Mouse (Mus musculus) cerebral cortex, adult 2 months (tissue): Measurements from ENCODE around the gene Polr1c.

ENCODE experiments used
- WGBS: fragments of 180-500 bp; shearing (Covaris S2); methylation state at CpG from one replicate; pipeline ENCODE4 v1.1.7; 2018; 5-methylcytosine and 5-hydroxymethylcytosine counted together

Polr1c gene

DNA sequence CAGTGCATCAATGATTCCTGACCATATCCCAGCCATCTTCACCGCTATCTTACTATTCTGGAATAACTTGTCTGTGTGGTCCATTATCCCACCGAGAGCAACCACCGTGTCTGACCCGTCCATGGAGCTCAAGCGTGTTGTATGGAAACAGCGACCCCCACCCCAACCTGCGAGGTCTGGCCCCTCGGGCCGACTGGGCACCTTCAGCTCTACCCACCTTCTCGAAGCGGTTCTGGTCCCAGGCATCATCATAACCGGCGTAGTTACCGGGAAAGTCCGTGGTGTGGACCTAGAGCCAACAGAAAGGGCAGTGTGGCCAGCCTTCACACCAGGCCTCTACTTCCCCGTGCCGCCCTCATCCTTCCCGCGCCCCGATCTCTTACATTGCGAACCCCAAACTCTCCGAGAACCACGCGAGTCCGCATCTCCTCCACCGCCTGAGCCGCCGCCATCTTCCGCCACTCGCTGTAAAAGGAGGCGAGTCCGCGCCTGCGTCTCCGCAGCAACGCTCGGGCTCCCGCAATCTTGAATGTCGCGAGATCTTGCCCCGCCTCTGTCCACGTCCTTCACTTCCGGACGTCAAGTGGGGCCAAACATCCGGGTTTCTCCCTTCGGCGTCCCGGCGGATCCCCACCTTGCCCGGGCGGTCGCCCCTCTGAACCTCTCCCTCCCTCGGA lies at the start of gene Polr1c, which contains the start of gene Yipf3:
Polr1c (minus strand) TSS at position 543 of the 677 bp plus-strand sequence.
Yipf3 (plus strand) TSS at position 569 of the 677 bp plus-strand sequence.
- under 1% methylated on average over 53 of the region's 53 CpGs for WGBS

DNA sequence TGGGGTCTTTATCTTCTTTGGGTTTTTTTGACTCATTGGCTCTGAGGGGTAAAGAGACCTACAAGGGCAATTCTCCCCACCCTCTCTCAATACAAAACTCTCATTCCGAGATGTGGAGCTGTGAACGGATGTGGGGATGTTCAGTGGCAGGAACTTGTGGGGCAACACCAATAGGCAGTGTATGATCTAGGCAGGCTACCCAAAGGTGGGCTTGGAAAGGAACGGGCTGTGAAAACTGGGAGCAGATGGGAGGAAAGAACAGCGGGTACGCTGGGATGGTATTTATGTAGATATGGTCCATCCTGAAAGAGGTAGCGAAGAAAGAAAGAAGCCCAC lies 49.1 kb upstream of the Polr1c start:
- 17% methylated on average over 6 of the region's 6 CpGs for WGBS

DNA sequence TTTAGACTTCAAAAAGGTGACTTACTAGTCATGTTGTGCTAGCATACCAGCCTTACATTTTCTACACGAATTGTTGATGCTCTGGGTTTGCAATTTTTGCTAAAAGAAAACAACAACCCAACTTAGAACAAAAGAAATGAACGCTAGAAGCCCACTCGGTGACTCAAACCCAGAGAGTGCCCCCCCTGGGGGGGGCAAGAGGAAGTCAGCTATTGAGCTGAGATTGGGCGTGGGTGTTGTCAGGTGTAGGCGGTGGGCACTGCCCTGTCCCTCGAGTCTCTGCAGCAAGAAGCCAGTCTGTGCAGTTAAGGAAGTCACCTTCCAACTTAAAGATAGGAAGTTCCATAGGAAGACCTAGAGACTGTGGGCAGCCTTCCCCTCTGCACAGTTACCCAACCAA lies 48.7 kb upstream of the Polr1c start:
- 31% methylated on average over 6 of the region's 6 CpGs for WGBS

DNA sequence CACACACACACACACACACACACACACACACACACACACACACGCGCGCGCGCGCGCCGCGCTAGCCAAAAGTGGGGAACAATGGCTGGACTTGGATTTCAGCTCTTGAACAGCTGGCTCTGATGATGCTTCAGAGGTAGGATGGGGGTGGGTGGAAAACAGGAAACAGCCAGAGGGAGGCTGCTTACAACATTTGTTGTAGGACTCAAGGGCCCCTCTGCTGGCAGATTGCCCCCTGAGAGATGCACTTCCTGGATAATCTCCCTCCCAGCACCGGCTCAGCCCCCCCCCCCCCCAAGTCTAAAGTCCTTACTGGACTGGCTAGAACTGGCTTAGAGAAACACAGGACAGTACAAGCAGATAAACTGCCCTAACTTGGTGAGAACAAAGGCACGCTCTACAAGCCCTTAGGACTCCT lies 39.8 kb upstream of the Polr1c start:
- 37% methylated on average over 11 of the region's 11 CpGs for WGBS

DNA sequence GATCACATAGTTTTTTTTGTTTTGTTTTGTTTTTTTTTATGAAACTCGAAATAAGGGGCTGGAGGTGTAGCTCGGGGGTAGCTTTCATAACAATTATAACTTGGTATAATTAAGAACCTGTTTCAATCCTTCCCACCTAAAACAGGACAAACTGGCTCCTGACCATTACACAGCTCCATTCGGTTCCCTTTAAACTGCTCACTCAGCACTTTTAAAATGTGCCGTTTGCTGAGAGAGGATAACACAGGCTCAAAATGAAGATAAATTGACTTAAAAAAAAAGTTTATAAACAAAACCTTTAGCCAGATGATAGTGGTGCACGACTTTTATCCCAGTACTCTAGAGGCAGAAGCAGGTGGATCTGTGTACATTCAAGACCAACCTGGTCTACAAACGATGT lies 37.6 kb upstream of the Polr1c start:
- 68% methylated on average over 6 of the region's 6 CpGs for WGBS

DNA sequence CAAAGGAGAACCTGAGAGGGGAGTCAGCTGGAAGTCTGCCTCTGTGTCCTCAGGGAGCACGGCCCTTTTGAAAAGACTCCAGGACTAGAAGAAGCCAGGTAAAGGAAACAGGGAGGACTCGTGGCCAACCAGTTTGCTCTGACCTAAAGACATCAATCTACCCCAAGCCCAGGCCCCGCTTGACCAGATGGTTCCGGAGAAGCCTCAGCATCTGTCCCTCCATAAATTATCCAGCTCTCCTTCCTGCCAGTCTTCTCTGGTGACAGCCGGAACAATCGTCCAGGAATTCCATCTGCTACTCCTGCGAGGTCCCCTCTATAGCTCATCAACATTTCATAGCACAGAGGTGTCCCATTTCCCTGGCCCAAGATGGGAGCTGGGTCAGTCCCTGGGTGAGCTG lies 36.8 kb upstream of the Polr1c start:
- WGBS: 61% methylated on average over 7 of the region's 7 CpGs

DNA sequence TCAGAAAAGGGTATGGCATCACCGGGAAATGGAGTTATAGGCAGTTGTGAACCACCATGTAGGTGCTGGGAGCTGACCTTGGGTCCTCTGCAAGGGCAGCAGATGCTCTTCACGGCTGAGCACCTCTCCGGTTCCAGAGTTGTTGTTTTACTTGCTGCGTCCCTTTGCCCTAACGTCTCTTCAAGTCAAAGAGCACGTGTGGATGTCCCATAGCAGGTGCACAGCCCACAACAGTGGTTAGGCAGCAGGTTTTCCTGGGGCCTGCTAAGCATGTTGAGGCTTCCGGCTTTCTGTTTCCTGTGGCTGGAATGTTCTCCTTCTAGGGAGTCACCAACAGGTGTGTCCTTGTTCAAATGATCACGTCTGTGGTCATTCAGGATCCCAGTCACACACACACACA lies 36.1 kb upstream of the Polr1c start:
- 89% methylated on average over 8 of the region's 8 CpGs for WGBS

DNA sequence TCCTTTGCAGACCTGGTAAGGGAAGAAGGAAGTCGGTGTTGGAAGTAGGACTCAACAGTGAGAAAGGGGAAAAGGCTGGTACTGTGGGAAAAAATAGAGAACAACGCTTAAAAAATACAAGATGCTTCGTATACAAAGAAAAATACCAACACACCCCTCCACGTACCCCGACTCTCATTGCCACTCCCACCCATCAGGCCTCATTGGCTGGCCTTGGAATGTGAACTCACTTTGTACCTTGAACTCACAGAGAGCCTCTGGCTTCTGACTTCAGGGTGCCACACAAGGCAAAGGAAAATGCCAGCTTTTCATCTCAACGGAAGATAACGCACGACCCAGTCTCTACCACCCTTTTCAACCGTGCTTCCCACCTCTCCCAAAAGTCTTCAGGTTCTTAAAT lies 35.3 kb upstream of the Polr1c start:
- WGBS: 23% methylated on average over 9 of the region's 9 CpGs

DNA sequence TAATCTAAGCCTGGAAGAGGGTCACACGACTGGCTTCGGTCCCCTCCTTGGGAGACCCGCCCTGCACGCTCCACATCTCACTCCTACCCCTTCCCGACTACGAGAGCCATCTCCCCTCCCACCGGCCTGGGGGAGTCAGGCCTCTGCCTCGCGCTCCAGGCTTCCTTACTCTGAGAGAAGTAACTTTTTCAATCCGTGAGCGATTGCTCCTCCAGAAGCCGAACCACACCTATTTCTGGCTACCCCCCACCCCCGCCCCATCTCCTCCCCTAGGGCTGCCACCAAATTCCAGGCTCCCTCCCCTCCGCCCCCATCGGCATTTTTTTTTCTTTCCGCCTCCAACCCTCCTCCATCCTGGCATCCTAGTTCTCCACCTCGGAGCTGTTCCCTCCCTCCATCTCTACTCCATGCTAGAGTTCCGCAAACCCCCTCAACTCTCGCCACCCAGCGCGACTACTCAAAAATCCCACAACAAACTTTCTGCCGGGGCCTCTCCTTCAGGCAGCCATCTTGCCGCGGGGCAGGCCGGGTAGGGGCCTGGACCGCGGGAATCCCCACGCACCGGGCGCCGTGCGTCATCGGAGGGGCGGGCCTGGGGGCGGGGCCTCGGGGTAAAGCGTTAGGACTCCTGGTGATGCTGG lies 34.7 kb upstream of the Polr1c start, which contains the start of gene Tjap1:
Tjap1 (minus strand) TSS at position 544 of the 641 bp plus-strand sequence.
- WGBS: 2% methylated on average over 37 of the region's 37 CpGs

DNA sequence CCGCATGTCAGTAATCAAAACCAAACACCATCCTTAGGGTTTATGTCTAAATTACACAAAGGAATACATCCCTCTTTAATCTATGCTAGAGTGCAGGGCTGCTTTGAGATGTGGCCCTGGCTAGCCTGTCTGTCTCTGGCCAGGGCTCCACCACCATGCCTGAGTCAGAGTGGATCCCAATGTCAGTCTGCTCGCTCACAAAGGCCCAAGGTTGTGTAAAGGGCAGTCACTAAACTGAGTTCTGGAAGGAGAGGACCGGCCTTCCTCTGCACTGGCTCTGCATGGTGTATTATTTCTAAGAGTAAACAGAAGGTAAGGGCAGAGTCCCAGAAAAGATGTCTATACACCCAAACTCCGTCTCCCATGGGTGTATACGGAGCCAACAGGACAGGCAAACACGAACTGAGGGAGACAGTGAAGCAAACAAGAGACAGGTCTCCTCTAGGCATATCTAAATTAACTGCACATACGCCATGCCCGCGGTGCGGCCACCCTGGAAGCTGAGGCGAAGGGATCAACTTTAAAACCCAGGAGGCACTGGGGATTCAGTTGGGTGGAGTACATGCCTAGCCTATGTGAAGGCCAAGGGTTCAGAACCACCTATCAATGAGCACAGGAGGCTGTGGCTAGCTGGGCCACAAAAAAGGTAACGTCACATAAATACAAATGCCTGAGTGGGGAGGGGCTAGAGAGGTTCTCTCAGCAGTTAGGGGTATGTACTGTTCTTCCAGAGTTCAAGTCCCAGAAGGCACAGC lies 30.3 kb upstream of the Polr1c start:
- WGBS: 84% methylated on average over 12 of the region's 12 CpGs

DNA sequence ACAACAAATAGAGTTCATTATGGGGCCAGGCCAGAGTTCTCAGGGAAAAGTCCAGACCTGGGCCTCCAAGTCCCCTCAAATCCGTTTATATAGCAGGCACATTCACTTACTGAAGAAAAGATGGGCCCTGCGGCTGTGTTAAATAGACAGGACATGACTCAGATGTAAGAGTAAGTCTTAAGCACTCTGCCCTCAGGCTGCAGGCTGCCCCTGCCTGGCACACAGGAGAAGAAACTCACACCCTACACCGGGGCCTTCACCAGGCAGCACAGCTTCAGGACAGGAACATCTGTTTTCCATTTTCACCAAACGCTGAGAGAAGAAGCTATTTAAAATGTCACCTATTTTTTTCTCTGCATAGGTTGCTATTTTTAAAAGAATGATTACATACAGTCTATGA lies 29.7 kb upstream of the Polr1c start:
- 54% methylated on average over 4 of the region's 4 CpGs for WGBS

DNA sequence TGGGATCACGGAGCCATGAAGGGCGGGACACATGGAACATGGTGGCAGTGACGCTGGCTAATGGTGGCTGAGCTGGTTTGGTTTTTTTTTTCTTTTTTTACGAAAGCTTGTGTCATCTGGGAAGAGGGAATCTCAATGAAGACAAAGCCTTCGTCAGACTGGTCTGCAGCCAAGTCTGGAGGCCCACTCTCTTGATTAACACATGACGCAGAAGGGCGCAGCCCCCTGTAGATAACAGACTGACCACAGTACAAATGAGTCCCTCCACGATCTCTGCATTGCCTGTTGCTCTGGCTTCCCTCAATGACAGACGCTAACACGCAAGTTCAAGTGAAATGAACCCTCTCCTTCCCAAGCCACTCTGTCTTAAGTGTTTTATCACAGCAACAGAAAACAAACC lies 27.7 kb upstream of the Polr1c start:
- WGBS: 88% methylated on average over 10 of the region's 10 CpGs

DNA sequence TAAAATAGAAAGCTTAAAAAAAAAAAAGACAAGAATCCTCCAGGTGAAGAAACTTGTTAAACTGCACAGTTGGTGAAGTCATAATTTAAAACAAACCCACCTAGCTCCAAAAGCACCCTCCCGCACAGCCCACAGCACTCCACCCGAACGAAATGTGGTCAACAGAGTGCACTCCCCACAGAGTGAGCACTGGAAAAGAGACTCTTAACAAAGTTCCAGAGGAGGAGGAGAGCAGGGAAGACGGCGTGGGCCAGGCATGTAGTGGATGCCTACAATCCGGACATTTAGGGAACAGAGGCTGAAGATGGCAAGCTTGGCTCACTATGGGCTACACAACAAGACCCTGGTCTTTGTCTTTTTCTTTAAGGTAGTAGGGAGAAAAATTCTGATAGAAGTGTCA lies 27.2 kb upstream of the Polr1c start:
- 75% methylated on average over 6 of the region's 6 CpGs for WGBS

DNA sequence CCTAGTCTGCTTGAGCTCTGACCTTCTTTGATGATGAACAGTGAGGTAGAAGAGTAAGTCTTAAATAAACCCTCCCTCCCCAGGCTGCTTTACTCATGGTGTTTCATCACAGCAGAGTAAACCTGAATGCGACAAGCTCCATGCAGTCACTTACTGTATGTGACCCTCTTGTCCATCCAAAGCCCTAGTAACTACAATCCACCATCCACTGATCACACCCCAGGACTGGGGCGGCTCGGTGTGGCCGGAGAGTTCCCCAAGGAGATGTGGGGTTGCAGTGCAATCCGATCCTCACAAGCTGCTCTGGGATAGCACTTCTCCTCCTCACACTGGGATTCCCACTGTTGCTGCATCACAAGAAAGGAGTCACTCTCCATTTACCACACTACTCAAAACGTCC lies 26.6 kb upstream of the Polr1c start:
- 65% methylated on average over 6 of the region's 6 CpGs for WGBS

DNA sequence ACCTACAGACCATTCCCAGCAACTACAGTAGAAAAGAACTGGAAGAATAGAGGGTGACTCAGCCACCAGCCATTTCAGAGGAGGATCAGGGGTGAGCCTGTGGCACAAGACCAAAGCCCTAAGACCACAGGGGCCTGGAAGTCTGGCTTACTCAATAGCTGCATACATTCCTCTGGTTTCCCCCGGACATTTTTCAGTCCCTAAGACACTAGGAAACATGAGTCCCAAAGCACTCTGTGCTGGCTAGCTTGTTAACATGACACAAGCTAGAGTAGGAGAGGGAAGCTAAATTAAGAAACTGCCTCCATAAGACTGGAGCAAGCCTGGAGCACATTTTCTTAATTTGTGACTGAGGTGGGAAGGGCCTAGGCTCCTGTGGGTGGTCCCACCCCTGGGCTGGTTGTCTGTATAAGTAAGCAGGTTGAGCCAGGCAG lies 26.0 kb upstream of the Polr1c start:
- WGBS: 28% methylated on average over 1 of the region's 1 CpGs

DNA sequence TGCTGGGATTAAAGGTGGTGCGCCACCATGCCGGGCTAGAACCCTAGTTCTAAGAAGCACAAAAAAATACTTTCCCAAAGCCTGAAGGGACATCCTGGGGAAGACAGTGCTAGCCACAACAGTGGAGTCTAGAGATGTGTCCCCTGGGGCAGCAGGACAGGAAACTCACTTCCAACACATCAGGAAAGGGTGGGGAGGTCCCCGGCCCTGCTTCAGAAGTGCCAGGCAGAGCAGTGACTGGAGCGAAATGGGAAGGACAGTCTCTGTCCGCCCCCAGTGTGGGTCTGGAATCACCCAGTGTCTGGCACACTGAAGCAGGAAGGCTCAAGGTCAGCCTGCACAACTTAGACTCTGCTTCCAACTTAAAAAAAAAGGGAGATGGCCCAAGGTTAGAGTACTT lies 24.8 kb upstream of the Polr1c start:
- WGBS: 72% methylated on average over 5 of the region's 5 CpGs

DNA sequence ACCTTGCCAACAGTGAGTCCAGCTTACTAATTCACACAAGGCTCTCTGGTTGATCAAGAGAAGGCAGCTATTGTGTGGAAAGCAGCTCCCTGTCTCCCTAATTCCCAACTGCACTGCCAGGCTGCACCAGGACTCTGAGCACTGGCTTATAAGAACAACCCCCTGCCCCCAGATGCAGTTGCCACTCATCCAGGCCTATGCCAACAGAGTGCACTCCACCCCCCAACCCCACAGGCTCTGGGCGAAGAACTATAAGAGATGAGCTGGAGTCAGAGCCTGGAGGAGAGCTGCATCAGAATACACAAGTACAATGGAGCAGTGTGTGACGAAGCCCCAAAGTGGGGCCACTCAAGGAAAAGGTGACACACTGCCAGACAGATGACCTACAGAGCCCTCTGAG lies 24.2 kb upstream of the Polr1c start:
- 70% methylated on average over 2 of the region's 2 CpGs for WGBS

DNA sequence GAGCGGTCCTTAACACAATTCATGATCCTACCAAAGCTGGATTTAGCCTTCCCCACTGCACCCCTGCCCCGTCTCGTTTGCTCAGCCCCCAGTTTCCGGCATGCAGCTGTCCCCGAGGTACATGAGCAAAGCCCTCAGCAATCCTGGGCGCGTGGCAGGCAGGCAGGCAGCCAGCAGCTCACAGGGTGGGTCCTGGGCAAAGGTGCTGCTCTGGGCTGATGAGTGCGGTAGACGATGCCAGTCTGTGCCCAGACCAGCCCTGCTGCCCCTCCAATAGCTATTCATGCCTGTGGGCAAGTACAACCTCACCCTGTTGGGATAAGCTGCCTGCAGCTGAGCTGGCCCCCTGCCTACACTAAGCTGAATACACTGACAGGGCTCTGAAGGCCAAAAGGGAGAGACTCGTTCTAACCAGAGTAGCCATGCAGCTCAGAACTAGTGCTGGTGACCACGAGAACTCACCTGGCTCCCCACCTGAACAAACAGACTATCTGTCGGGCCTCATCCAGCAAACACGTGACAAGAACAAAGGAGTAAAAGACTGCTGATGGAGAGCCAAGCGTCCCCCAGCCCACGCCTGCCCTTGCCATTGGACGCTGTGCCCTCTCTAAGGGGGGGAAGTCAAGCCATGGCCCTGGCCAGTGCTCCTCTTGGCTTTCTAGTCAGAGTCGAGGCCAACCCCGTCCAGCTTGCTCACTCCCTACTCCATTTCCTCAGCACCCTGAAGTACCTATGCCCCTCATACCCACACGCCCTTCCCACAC lies 22.1 kb upstream of the Polr1c start:
- whole genome bisulfite sequencing: 70% methylated on average over 19 of the region's 19 CpGs

DNA sequence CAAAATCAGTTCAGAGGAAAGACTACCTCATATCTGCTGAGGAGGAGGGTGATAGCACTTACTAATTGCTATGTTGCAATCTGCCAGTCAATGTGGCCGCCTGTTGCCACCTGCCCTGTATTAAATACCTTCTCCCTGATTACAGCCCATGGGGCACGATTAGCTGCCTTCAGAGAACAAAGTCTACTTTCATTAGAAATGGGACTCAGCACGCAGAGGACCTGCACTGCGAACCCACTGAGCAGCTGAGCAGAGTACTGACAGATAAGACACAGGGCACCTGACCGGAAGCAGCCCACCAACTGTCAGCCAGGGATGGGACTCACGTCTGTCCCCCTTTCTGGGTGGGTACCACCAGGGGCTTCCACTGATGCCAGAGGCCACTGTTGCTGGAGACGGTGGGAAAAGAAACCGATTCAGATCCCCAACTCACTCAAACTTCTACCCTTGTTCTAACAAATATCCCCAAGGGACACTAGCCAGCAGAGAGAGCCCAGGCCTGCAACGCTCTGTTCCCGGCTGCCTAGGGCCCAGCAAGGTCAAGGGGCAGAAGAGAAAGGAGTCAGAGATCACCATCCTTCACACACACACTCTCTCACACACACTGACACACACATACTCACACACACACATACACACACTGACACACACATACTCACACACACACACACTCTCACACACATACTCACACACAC lies 20.3 kb upstream of the Polr1c start:
- 85% methylated on average over 10 of the region's 10 CpGs for WGBS

DNA sequence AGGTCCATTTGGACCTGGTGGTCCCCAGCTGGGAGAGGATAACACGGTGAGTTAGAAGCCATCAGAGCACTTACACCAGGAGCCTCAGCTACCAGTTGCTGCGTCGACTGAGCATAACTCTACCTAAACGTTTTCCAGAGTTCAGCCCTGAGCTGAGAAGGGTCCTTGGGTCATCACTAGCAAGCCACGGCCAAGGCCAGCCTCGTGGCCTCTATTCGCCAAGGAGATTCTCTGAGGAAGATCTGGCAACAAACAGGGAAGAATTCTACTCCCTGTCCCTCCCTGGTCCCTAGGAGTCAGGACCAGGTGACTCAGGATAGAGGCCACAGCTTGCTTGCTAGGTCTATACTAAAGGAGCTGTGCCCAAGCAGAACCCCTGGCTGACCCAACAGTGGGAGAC lies 19.7 kb upstream of the Polr1c start:
- 92% methylated on average over 7 of the region's 7 CpGs for WGBS

DNA sequence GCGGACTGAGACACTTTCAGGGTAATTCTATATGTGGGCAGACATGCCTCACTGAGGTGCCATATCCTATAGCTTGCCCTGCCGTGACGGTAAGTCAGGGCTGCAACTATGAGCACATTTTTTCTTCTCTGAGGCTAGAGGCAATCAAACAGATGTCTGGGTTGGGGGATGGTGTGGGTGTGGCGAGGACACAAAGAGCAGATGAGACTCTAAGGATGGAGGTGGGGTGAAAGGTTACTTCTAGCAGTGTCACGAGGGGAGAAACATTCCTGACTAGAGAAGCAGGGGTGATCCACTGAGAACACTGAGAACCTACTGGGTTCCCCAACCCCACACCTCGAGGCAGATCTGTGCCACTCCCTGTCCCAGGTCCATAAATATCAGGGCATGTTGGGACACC lies 19.1 kb upstream of the Polr1c start:
- WGBS: 71% methylated on average over 6 of the region's 6 CpGs
